Mouse (Mus musculus) layer of hippocampus, postnatal 10 days (tissue): ENCODE results near the gene Nudt15. TPM values are rescaled to one million over a fixed set of nuclear protein-coding genes. Genes with fewer than 3 reads are reported as not detected.
A peak's percentile ranks its signal among the peaks of the same experiment; 100 is the strongest.
"Not testable (repeated sequence)": the region's sequence is repeated elsewhere in the genome, so short reads cannot be mapped to it uniquely, and the experiment has no call there.

ENCODE experiments used
- DNase-seq, 2 experiments: peaks; one replicate each; pipeline ENCODE4 v3.0.0; 2021; ENCODE audit warnings: low spot score in 2 of 2
- long read RNA-seq: library from polyadenylated mRNA; stranded (forward); transcript quantifications from one replicate; pipeline ENCODE4 v2.0.0, GENCODE M21; 2023
- total RNA-seq, 2 experiments: library from RNA; stranded (reverse); gene quantifications; 2 replicates each; pipeline ENCODE4 v1.2.3; 2021

The Nudt15 gene
- total RNA-seq, result 1 to 10 TPM; 5.7 to 7.4 TPM
- long read RNA-seq, partial matches to known transcripts, result 5 of 8 reads
- long read RNA-seq, other reads (novel, unspliced or antisense), result 3 of 8 reads

GRCm38 (mm10) chr14:73548051-73548450 is at the start of gene Nudt15:
Gene Nudt15 (minus strand): TSS chr14:73548242.
- no peak for DNase-seq

- no peak for DNase-seq
These were observed 44.1 kb upstream of the Nudt15 start for GRCm38 (mm10) chr14:73592166-73592565.

- no peak for DNase-seq
These were observed 40.0 kb upstream of the Nudt15 start for GRCm38 (mm10) chr14:73588080-73588479.

GRCm38 (mm10) chr14:73576336-73576735 is 28.3 kb upstream of the Nudt15 start:
- DNase-seq, result no peak

GRCm38 (mm10) chr14:73574053-73574452 is 26.0 kb upstream of the Nudt15 start:
- DNase-seq, result no peak

GRCm38 (mm10) chr14:73571143-73571542 is 23.1 kb upstream of the Nudt15 start:
- no peak for DNase-seq

- not testable (repeated sequence) for DNase-seq
These were observed 21.8 kb upstream of the Nudt15 start for GRCm38 (mm10) chr14:73569831-73570230.

GRCm38 (mm10) chr14:73553122-73553696 is 5.2 kb upstream of the Nudt15 start:
- DNase-seq, result no peak

GRCm38 (mm10) chr14:73552341-73553121 is 4.5 kb upstream of the Nudt15 start:
- peak; percentile 96 to 97 for DNase-seq

GRCm38 (mm10) chr14:73551164-73551563 is 3.1 kb upstream of the Nudt15 start:
- no peak for DNase-seq

- DNase-seq, result no peak
These were observed 2.7 kb upstream of the Nudt15 start for GRCm38 (mm10) chr14:73550732-73551131.

- DNase-seq, result no peak
These were observed 2.2 kb upstream of the Nudt15 start for GRCm38 (mm10) chr14:73550291-73550690.

GRCm38 (mm10) chr14:73547034-73547433 is 1.0 kb downstream of the Nudt15 start:
- no peak for DNase-seq

- DNase-seq, result no peak
These were observed 4.3 kb downstream of the Nudt15 start for GRCm38 (mm10) chr14:73543781-73544180.

GRCm38 (mm10) chr14:73535641-73536040 is 12.4 kb downstream of the Nudt15 start:
- DNase-seq, result no peak

GRCm38 (mm10) chr14:73533755-73534465 is 14.1 kb downstream of the Nudt15 start:
- no peak for DNase-seq

- not testable (repeated sequence) for DNase-seq
These were observed 19.4 kb downstream of the Nudt15 start for GRCm38 (mm10) chr14:73528661-73529060.

GRCm38 (mm10) chr14:73524766-73525448 is 23.1 kb downstream of the Nudt15 start, which contains the start of gene Sucla2:
Gene Sucla2 (plus strand): TSS chr14:73525319.
- peak; percentile 96 to 97 for DNase-seq

- no peak for DNase-seq
These were observed 23.9 kb downstream of the Nudt15 start for GRCm38 (mm10) chr14:73524136-73524535.

GRCm38 (mm10) chr14:73509765-73510423 is 38.1 kb downstream of the Nudt15 start, which contains the start of gene Med4:
Gene Med4 (plus strand): TSS chr14:73510025.
- DNase-seq, result peak; percentile 98 to 99
